Mouse (Mus musculus) cerebellum, postnatal 10 days (tissue): ENCODE data around the gene Slc25a23.

Experiments used
- DNase-seq, 2 experiments: peaks; one replicate each; pipeline ENCODE4 v3.0.0; 2021; ENCODE audit warnings: mixed read lengths in 2 of 2

Slc25a23 gene

GRCm38 (mm10) chr17:57059486-57059977 lies at the start of gene Slc25a23:
TSS of gene Slc25a23 (minus strand) at chr17:57059863.
- DNase-seq = peak; percentile 91 to 93

DNA sequence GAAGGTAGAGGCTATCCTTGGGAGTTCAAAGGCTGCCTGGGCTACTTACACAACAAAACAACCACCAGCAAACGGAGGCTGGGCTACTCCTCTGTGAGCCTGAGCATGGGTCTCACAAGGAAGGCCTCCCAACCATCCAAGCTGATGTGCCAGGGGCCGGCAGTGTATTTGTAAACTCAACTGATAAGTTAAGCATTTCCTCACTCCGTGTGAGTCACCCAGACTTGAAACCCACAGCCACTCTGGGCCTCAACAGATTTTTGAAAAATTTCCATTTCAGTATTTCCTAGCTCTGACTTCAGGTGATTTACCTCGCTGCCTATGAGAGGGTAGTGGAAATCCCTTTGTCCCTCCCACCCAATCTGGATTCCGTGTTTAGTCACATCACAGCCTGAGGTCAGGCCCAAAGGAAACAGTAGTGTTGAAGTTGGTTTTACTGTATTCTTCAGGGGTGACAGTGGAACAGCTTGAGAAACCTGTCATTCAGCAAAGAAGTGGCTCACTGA lies 49.1 kb upstream of the Slc25a23 start:
- DNase-seq = no peak

- peak; percentile 33 to 43 for DNase-seq
These were observed 48.5 kb upstream of the Slc25a23 start for GRCm38 (mm10) chr17:57108040-57108665.

GRCm38 (mm10) chr17:57107064-57107463 lies 47.4 kb upstream of the Slc25a23 start:
- no peak for DNase-seq

- no peak for DNase-seq
These were observed 46.3 kb upstream of the Slc25a23 start for GRCm38 (mm10) chr17:57106035-57106368.

DNA sequence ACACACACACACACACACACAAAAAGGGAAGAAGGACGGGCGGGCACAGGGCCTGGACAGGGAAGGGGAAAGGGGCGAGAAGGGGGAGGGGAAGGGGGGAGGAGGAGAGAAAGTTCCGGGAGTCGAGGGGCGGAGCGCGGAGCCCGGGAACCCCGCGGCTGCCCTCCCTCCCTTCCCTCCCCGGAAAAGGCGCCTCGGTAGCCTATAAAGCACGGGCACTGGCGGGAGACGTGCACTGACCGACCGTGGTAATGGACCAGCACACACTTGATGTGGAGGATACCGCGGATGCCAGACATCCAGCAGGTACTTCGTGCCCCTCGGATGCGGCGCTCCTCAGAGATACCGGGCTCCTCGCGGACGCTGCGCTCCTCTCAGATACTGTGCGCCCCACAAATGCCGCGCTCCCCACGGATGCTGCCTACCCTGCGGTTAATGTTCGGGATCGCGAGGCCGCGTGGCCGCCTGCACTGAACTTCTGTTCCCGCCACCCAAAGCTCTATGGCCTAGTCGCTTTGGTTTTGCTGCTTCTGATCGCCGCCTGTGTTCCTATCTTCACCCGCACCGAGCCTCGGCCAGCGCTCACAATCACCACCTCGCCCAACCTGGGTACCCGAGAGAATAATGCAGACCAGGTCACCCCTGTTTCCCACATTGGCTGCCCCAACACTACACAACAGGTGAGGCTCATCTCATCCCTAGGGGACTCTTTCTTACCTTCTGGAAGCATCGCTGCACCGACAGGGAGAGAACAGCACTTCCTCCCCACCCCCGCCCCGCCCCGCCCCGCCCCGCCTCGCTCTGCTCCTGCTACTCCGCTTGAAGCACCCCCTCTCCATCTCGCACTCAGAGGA lies 45.7 kb upstream of the Slc25a23 start, which contains the start of gene Tnfsf9:
Tnfsf9 (plus strand) TSS at position 145 of the 854 bp plus-strand sequence.
- DNase-seq = peak; percentile 67 to 75

DNA sequence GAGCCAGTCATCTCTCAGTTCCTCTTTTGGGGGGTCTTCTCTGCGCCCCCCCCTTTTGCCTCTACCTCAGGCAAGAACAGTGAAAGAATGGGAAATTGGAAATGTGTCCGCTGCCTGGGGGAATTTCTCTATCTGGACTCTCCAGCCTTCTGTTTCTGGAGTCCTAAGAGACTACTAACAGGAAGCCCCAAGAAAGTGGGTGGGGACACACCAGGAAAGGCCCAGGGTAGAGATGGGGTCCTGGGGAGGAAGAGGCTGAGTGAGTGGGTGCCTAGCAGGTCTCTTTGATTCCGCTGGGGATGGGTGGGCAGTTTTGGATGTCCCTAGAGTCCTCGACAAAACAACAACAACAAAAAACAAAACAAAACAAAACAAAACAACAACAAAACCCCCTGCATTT lies 44.8 kb upstream of the Slc25a23 start:
- DNase-seq = no peak

DNA sequence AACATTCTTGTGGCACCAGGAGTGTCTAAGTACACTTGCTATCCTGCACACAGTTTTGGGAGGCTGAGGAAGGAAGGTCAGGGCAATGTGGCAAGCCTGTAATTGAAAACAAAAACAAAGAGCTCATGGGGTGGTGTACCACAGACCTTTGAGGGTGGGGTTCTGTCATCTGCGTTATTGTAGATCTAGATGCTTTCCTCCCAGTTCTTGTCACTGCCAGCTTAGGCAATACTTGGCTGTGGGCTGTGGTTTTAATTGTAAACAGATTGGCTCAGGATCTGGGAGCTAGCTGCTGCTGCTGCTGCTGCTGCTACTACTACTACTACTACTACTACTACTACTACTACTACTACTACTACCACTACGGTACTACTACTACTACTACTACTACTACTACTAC lies 42.6 kb upstream of the Slc25a23 start:
- no peak for DNase-seq

DNA sequence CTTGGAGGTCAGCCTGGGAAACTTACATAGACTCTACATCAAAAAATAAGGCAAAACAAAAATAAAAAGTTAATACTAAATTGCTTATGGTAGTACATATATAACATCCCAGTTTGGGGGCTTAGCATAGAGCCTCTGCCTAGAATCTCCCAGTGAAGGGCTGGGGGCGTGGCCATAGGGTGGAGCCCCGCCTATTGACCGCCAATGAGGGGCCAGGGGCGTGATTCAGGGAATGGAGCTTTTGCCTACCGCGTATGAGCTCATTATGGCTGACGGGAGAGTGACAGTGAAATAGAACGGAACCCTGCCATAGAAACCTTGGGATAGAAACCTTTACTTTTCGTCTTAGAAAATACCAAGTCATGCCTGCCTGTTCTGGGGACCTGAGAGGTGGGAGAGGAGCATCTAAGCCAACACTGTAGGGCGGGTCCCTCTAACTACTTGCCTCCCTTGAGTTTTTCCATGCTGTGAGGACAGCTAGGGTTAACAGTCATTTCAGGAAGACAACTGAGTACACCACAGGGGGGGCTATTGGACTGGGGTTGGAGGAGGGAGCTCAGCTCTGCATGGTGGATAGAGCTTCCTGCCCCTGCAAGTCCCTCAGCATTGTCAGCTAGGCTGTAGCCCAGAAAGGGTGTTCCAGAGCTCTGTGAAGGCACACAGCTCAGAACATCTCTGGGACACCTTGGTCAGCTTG lies 40.1 kb upstream of the Slc25a23 start:
- peak in 1 of 2 experiments; percentile 39 for DNase-seq

- no peak for DNase-seq
These were observed 38.7 kb upstream of the Slc25a23 start for GRCm38 (mm10) chr17:57098321-57098720.

DNA sequence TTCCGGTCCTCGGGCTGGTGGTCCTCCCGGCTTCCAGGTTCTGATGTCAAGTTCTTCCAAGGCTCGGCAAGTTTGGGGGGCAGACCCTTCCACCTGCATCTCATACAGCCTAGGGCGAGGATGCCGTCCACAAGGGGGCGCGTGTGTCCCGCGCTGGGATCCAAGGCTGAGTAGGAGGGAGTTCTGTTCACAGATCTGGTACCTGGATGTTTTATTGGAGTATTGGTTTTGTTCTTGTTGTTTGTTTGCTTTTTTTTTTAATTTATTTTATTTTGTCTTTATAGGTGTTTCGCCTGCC lies 36.9 kb upstream of the Slc25a23 start:
- peak; percentile 95 to 97 for DNase-seq

DNA sequence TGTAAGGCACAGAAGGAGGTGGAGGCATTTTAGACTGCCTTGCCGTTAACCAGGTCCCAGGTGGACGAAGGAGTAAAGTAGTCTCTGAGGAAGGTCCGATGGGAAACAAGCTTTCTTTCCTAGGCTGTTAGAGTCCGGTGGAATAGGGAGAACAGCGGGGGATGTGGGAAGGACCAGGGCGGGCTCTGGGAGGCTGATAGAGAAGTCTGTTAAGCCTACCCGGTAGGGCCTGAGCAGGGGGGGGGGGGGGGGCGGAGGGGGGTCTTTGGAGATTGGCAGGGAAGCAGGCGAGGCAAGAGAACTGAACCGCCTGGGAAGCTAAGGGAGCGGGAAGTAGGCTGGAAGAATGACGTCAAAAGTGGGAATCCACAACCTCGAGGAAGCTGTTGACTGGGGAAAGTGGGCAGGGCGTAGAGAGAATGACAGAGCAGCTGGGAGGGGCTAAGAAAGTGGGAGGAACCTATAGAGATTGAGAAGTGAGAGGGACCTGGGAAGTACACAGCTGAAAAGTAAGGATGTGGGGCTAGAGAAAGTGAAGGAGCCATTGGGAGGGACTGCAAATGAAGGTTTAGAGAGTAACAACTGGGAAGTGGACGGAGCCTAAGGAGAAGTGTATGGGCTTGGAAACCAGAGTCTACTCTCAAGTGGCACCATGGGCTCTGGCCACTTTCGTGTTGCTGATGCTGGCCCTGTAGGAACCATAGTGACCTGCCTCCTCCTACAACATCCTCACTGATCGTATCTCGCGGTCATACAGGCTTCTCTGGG lies 36.4 kb upstream of the Slc25a23 start:
- DNase-seq = peak in 1 of 2 experiments; percentile 37

DNA sequence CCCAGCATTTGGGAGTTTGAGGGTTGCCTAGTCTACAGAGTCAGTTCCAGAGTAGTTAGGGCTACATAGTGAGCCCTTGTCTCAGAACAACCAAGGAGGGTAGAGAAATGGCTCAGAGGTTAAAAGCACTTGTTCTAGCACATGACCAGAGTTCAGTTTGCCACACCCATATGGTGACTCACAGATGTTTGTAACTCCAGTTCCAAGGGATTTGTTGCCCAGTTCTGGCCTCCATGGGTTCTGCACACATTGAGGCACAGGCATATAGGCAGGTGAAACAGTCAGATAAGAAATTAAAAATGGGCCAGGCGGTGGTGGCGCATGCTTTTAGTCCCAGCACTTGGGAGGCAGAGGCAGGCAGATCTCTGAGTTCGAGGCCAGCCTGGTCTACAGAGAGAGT lies 34.6 kb upstream of the Slc25a23 start:
- no peak for DNase-seq

DNA sequence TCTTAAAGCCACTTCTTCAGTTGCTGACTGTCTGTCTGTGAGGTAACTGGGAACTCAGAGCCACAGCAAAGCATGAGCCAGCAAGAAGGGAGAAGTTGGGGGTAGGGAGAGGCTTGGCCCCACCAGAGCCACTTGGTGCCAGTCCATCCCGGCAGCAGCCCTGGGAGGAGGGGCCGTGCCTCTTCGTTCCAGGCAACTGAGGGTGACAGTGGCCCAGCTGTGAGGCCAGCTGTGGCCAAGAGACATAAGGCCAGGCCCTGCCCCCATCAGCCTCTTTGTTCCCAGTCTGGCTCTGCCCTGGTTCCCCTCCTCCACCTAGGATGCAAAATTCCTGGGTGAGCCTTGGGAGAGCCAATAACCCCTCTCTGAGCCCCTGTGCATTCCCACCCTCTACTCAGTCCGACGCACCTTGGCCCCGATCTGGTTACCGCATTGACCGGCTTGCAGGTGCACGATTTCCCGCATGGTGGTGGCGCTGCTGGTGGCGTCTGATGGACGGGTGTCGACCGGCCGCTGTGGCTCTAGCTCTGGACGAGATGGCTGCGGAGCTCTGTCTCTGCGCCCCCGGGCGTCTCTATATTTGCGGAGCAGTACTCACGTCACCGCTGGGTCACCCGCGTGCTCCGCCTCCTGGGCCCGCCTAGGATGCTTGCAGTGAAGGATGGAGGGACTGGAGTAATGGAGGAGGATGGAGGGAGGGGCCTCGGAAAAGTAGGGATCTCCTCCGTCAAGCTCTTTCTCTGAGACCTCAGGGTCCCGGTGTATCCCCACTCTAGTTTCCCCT lies 27.6 kb upstream of the Slc25a23 start, which contains the start of gene Tubb4a:
Tubb4a (minus strand) TSS at position 734 of the 784 bp plus-strand sequence.
- peak; percentile 92 to 94 for DNase-seq

DNA sequence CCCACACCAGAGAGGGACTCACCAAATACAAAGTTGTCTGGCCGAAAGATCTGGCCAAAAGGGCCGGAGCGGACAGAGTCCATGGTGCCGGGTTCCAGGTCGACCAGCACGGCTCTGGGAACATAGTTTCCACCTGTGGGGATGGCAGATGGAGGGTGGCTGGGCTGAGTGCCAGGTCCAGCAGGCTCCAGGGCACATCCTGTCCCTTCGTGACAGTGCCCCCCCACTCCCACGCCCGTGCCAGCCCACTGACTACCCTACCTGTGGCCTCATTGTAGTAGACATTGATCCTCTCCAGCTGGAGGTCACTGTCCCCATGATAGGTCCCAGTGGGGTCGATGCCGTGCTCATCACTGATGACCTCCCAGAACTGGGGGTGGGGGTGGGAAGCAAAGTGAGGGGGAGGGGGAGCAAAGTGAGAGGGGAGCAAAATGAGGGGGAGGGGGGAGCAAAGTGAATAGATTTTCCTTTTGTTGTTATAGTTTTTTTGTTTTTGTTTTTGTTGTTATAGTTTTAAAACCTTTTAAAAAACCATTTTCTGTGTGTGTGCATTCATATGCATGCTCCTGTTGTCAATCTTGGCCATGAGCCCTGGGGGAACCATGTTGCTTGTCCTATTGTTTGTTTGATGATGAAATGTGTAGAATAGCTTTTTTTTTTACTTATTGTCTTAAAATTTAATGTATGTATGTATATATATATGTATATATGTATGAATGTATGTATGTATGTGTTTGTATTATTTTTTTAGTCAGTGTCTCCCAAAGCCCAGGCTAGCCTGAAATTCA lies 26.5 kb upstream of the Slc25a23 start:
- DNase-seq = peak; percentile 96 to 97

DNA sequence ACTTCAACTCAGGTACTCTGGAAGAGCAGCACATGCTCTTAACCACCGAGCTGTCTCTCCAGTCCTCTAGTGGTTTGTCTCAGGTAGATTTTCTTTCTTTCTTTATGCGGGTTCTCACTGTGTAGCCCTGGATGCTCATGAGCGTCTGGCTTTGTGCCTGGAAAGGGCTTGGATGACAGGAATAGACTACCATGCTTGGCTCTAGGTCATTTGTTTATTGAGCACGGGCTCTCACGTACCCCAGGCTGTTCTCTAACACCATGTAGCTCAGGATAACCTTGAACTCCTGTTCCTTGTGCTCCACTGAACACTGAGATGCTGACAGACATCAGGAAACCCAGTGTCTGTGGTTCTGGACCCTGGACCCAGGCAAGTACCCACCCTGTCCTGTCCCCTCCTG lies 22.8 kb upstream of the Slc25a23 start:
- DNase-seq = peak; percentile 72 to 73

DNA sequence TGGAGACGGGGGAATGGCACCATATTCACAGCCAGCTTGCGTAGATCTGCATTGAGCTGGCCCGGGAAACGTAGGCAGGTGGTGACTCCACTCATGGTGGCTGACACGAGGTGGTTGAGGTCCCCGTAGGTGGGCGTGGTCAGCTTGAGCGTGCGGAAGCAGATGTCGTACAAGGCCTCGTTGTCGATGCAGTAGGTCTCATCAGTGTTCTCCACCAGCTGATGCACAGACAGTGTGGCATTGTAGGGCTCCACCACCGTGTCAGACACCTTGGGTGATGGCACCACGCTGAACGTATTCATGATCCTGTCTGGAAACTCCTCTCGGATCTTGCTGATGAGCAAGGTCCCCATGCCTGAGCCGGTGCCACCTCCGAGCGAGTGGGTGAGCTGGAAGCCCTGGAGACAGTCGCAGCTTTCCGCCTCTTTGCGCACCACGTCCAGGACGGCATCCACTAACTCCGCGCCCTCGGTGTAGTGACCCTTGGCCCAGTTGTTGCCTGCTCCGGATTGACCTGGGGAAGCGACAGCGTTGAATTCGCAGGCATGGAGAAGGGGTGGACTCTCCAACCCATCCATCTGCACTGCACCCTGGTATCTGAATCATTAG lies 21.7 kb upstream of the Slc25a23 start:
- no peak for DNase-seq

DNA sequence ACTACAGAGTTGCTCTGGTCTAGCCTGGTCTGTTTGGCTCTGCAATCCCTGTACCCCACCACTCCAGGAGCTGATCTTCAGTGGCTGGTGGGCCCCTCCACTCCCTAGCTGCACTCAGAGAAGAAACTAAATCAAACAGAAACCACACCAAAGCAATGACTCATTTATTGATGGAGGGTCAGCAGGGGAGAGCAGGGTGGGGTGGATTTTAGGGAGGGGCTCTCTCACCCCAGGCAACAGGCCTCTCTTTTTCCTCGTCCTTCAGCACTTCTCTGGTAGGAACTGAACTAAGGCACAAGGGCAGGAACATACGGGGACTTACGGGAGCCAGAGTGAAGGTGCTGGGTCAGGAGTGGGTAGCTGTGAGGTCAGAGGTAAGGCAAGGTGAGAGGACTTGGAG lies 20.3 kb upstream of the Slc25a23 start:
- DNase-seq = no peak

GRCm38 (mm10) chr17:57078336-57078735 lies 18.7 kb upstream of the Slc25a23 start, which contains the start of gene Dennd1c:
TSS of gene Dennd1c (minus strand) at chr17:57078514.
- DNase-seq = no peak

GRCm38 (mm10) chr17:57076916-57077315 lies 17.3 kb upstream of the Slc25a23 start:
- no peak for DNase-seq
